Mouse (Mus musculus) limb, embryonic 10.5 days (tissue): ENCODE data around the gene Osbpl6. TPM values are rescaled to one million over a fixed set of nuclear protein-coding genes. Genes with fewer than 3 reads are reported as not detected.

Source experiments
- DNase-seq: peaks from one replicate; pipeline ENCODE4 v3.0.0-alpha.2; 2017; ENCODE audit warnings: low spot score
- H3K27ac ChIP-seq: fragments of 300-500 bp; sonication (generic); 2 replicates; pipeline ENCODE4 v1.5.1; 2016; ENCODE audit warnings: mild to moderate bottlenecking
- H3K27me3 ChIP-seq: fragments of 300-500 bp; sonication (generic); 2 replicates; pipeline ENCODE4 v1.6.1; 2016; ENCODE audit warnings: low read depth, mild to moderate bottlenecking; ENCODE audit not compliant: poor library complexity, severe bottlenecking
- H3K36me3 ChIP-seq: fragments of 300-500 bp; sonication (generic); 2 replicates; pipeline ENCODE4 v1.6.1; 2016; ENCODE audit warnings: mild to moderate bottlenecking, moderate library complexity
- H3K4me1 ChIP-seq: fragments of 300-500 bp; sonication (generic); 2 replicates; pipeline ENCODE4 v1.6.1; 2016
- H3K4me3 ChIP-seq: fragments of 300-500 bp; sonication (generic); 2 replicates; pipeline ENCODE4 v1.5.1; 2016; ENCODE audit warnings: mild to moderate bottlenecking, moderate library complexity
- H3K9me3 ChIP-seq: fragments of 300-500 bp; sonication (generic); replicated peaks from 2 replicates; pipeline ENCODE4 v1.6.1; 2016; ENCODE audit warnings: mild to moderate bottlenecking
- WGBS: fragments of 180-500 bp; shearing (Covaris S2); methylation state at CpG from one replicate; pipeline ENCODE4 v1.1.7; 2016; 5-methylcytosine and 5-hydroxymethylcytosine counted together
- polyA plus RNA-seq: library from polyadenylated mRNA; unstranded; fragments of >200 nt; fragmentation: Nextera tagmentation; extraction: Ambion mirVana; gene quantifications from 2 replicates; pipeline ENCODE4 v1.2.1, GENCODE M21; 2016

Osbpl6 gene
- polyA plus RNA-seq, 1 experiment from 2014 or later = 19.3 TPM

DNA sequence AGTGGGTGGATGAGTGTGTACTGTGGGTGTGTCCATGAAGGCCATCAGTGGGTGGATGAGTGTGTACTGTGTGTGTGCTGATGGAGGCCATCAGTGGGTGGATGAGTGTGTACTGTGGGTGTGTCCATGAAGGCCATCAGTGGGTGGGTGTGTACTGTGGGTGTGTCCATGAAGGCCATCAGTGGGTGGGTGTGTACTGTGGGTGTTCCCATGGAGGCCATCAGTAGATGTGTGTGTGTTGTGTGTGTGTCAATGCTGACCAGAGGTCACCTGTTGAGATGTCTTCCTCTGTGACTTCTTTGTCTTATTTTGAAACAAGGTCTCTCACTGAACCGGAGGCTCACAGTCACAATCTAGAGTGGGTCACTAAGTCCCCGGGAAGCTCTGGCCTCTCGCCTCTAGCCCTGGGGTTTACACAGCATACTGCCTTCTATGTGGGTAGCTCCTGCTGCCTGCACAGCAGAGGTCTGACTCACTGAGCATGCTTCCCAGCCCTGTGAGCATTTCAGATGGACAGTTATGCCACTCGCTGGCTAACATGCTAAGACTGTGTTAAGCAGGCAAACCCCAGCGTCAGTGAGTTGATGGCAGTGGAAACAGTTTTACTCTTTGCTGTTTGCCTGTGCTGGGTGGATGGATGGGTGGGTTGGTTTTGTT, 112.2 kb downstream of the Osbpl6 start:
- Histone ChIP-seq H3K36me3 (no peaks in the 10 kb centered on the region), H3K4me1 (peaks cover 4% of the 10 kb centered on the region; the same call in 1 of the 2 replicates), H3K27me3 (no peaks in the 10 kb centered on the region), H3K4me3 (no peak overlapping the region), H3K9me3 (no peaks in the 10 kb centered on the region), H3K27ac (no peak overlapping the region)
- no peak for DNase-seq
- WGBS = 93% methylated on average over 5 of the region's 5 CpGs

- no peaks in the 10 kb centered on the region for H3K9me3 ChIP-seq
- H3K36me3 ChIP-seq = no peaks in the 10 kb centered on the region
- no peaks in the 10 kb centered on the region for H3K27me3 ChIP-seq
- no peak overlapping the region for H3K27ac ChIP-seq
- DNase-seq = no peak
- no peak overlapping the region for H3K4me3 ChIP-seq
- peaks cover 4% of the 10 kb centered on the region; the same call in 1 of the 2 replicates for H3K4me1 ChIP-seq
- WGBS = 90% methylated on average over 6 of the region's 6 CpGs
Observed at GRCm38 (mm10) chr2:76521585-76521984, 115.3 kb downstream of the Osbpl6 start.

DNA sequence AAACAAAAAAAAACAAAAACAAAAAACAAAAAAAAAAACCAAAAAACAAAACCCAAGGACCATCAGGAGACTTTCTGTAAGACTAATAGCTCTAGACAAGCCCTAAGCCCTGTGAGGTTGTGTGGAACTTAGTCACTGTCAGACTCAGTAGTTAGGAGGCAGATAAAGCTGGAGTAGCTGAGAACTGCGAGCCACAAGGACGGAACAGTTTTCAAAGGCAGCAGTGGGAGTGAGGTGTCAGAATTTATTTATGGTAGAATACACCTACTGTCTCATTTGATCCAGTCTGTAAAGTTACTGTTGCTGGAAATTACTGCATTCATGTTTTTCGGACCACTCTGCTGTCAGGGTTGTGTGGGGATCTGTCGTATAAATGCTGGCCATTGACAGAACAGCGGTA, 118.1 kb downstream of the Osbpl6 start:
- no peak overlapping the region for H3K4me3 ChIP-seq
- H3K36me3 ChIP-seq = no peaks in the 10 kb centered on the region
- no peaks in the 10 kb centered on the region for H3K27me3 ChIP-seq
- no peak for DNase-seq
- no peaks in the 10 kb centered on the region for H3K4me1 ChIP-seq
- H3K9me3 ChIP-seq = no peaks in the 10 kb centered on the region
- 85% methylated on average over 5 of the region's 5 CpGs for WGBS
- H3K27ac ChIP-seq = no peak overlapping the region

DNA sequence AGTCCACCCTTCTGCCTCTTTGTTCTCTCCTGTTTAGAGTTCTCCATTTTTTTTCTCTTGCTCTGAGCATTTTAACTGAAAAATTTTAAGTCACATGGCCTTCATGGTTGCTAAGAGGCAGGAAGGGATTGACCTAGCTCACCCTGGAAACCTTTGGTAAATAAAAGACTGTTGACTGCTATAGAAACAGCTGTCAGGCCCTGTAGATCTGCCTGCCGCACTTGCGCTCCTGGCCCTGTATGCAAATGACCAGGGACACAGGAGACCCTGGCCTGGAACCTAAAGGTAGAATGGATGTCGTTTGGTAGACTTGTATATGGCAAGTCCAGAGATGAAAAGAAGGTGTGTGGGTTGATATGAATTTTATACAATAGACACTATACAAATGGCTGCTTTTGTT, 119.3 kb downstream of the Osbpl6 start:
- Histone ChIP-seq H3K27me3 (no peaks in the 10 kb centered on the region), H3K9me3 (no peaks in the 10 kb centered on the region), H3K36me3 (no peaks in the 10 kb centered on the region), H3K4me1 (no peaks in the 10 kb centered on the region), H3K4me3 (no peak overlapping the region), H3K27ac (no peak overlapping the region)
- WGBS = 83% methylated on average over 3 of the region's 3 CpGs
- no peak for DNase-seq

DNA sequence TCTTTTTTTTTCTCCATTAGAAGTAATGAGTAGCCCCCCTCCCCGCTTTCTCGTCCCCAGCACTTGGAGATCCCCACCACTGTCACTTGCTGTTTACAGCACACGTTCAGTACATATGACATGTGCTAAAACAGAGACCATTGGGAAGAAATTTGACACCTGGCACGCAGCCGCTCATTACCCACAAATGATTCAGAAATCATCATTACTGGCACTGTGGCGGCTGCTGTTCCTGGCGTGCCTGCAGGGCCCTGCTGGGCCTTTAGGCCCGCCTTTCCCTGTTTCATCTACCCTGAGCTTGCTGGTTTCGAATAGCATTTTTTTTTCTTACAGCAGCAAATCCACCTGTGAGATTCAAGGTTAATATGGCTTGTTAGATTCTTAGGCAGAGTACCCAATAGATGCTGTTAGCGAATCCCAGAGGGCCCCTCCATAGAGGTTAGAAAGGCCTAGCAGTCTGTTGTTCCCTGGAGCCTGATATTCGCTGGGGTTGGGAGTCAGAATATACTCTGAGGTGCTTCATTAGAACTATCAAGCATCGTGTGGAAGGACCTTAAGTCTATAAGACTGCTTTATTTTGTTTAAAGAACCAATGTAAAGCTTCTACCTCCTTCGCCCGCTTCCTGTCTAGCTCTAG, 126.3 kb downstream of the Osbpl6 start:
- WGBS = 61% methylated on average over 14 of the region's 14 CpGs
- peak; percentile 36 for DNase-seq
- peaks cover 14% of the 10 kb centered on the region for H3K4me1 ChIP-seq
- no peak overlapping the region for H3K4me3 ChIP-seq
- H3K27me3 ChIP-seq = no peaks in the 10 kb centered on the region
- no peak overlapping the region for H3K27ac ChIP-seq
- no peaks in the 10 kb centered on the region for H3K9me3 ChIP-seq
- no peaks in the 10 kb centered on the region for H3K36me3 ChIP-seq

DNA sequence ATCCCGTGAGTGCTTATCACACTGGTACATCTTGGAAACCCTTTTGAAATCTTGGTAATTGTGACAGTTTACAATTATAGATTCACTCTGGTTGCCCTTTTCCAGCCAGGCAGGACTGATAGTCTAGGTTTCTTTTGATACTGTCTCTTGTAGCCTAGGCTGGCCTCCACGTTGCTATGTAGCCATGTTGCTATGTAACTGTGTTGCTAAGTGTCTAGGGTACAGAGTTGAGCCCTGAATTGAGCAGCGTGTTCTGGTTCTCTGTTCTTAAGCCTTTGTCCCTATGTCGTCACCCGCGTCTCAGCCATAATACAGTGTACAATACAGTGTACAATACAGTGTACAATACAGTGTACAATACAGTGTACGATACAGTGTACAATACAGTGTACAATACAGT, 128.6 kb downstream of the Osbpl6 start:
- Histone ChIP-seq H3K36me3 (no peaks in the 10 kb centered on the region), H3K9me3 (no peaks in the 10 kb centered on the region), H3K27ac (no peak overlapping the region), H3K4me1 (peaks cover 16% of the 10 kb centered on the region), H3K4me3 (no peak overlapping the region), H3K27me3 (no peaks in the 10 kb centered on the region)
- no peak for DNase-seq
- WGBS = 92% methylated on average over 7 of the region's 7 CpGs

- no peak for DNase-seq
- 0 out of 2 replicates have a peak, but pooled peaks cover 3% of the 10 kb centered on the region for H3K4me1 ChIP-seq
- H3K36me3 ChIP-seq = no peaks in the 10 kb centered on the region
- 93% methylated on average over 9 of the region's 9 CpGs for WGBS
- H3K27ac ChIP-seq = no peak overlapping the region
- H3K9me3 ChIP-seq = no peaks in the 10 kb centered on the region
- H3K4me3 ChIP-seq = no peak overlapping the region
- H3K27me3 ChIP-seq = no peaks in the 10 kb centered on the region
Observed at GRCm38 (mm10) chr2:76541900-76542299, 135.6 kb downstream of the Osbpl6 start.

GRCm38 (mm10) chr2:76542921-76543320, 136.6 kb downstream of the Osbpl6 start:
- 84% methylated on average over 5 of the region's 5 CpGs for WGBS
- H3K4me1 ChIP-seq = 0 out of 2 replicates have a peak, but pooled peaks cover 3% of the 10 kb centered on the region
- H3K36me3 ChIP-seq = no peaks in the 10 kb centered on the region
- H3K9me3 ChIP-seq = no peaks in the 10 kb centered on the region
- H3K27me3 ChIP-seq = no peaks in the 10 kb centered on the region
- no peak overlapping the region for H3K4me3 ChIP-seq
- no peak for DNase-seq
- H3K27ac ChIP-seq = no peak overlapping the region

GRCm38 (mm10) chr2:76545539-76545938, 139.2 kb downstream of the Osbpl6 start:
- DNase-seq = no peak
- Histone ChIP-seq H3K4me1 (no peaks in the 10 kb centered on the region), H3K4me3 (no peak overlapping the region), H3K9me3 (no peaks in the 10 kb centered on the region), H3K27me3 (no peaks in the 10 kb centered on the region), H3K36me3 (no peaks in the 10 kb centered on the region), H3K27ac (no peak overlapping the region)
- 71% methylated on average over 8 of the region's 8 CpGs for WGBS

GRCm38 (mm10) chr2:76548171-76548570, 141.9 kb downstream of the Osbpl6 start:
- no peak for DNase-seq
- H3K4me3 ChIP-seq = no peak overlapping the region
- H3K36me3 ChIP-seq = peaks cover 4% of the 10 kb centered on the region; the same call in 1 of the 2 replicates
- 94% methylated on average over 10 of the region's 10 CpGs for WGBS
- no peak overlapping the region for H3K27ac ChIP-seq
- H3K27me3 ChIP-seq = no peaks in the 10 kb centered on the region
- no peaks in the 10 kb centered on the region for H3K9me3 ChIP-seq
- H3K4me1 ChIP-seq = no peaks in the 10 kb centered on the region

DNA sequence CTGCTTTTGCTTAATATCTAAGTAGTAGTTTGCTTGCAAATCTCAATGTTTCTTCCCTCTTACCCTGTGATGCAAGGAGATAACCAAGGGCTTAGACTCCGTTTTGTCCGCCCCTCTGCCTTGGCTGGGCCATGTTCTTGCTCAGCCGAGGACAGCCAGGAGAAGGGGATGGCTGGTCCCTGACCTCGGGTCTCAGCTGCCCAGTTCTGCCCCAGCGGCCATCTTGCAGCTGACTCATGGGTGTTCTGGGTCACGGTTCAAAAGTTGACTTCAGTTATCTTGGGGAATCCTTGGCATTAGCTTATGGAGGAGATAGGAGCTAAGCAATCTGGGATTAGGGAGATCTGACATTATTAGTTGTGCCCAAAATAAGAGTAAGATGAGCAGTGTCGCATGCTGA, 142.5 kb downstream of the Osbpl6 start:
- 90% methylated on average over 7 of the region's 7 CpGs for WGBS
- no peak for DNase-seq
- Histone ChIP-seq H3K9me3 (no peaks in the 10 kb centered on the region), H3K4me1 (no peaks in the 10 kb centered on the region), H3K4me3 (no peak overlapping the region), H3K27me3 (no peaks in the 10 kb centered on the region), H3K36me3 (peaks cover 4% of the 10 kb centered on the region; the same call in 1 of the 2 replicates), H3K27ac (no peak overlapping the region)

DNA sequence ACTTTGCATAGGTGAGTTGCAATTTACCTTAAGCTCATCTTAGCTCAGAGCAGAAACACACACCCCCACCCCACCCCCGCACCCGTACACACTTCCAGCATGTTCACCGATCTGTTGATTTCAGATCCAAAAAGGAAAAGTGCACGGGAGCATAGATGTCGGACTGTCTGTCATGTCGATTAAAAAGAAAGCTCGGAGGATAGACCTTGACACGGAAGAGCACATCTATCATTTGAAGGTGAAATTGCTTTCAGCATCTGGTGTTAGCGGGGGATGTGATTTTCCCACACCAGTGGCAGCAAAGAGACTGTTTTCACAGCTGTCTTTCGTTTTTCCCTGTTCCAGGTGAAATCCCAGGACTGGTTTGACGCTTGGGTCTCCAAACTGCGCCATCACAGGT, 143.0 kb downstream of the Osbpl6 start:
- DNase-seq = no peak
- Histone ChIP-seq H3K27me3 (no peaks in the 10 kb centered on the region), H3K27ac (no peak overlapping the region), H3K9me3 (no peaks in the 10 kb centered on the region), H3K36me3 (peaks cover 4% of the 10 kb centered on the region; the same call in 1 of the 2 replicates), H3K4me3 (no peak overlapping the region), H3K4me1 (no peaks in the 10 kb centered on the region)
- 84% methylated on average over 12 of the region's 12 CpGs for WGBS

DNA sequence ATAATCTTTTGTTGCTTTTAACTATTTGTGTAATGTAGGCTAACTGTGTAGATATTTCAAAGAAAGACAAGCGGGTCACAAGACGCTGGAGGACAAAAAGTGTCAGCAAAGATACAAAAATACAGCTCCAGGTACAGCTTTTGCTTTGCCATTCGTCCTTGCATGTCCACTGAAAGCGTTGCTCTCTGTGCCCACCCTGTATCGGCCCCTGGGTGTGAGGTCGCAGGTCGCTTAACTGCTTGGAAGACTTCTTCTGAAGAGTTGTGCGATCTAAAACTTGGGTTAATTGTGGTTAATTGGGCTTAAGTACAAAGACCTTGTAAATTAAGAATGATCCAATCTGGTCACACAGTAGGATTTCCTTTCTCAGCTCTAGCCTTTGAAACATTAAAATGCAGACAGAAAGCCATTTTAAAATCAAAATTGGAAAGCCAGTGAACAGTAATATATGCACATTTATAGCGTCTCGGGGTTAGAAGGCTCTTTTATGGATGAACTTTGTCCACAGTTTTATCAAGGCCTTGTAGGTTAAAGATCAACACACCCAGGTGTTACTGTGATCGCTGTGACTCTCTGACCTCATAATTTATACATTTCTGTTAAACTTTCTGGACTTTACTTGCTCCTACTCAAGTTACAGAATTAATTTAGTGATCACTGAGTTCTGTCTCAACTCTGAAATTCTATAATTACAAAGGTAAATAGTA, 149.7 kb downstream of the Osbpl6 start:
- 81% methylated on average over 11 of the region's 11 CpGs for WGBS
- Histone ChIP-seq H3K27ac (no peak overlapping the region), H3K36me3 (peaks cover 12% of the 10 kb centered on the region; the same call in 1 of the 2 replicates), H3K27me3 (no peaks in the 10 kb centered on the region), H3K9me3 (no peaks in the 10 kb centered on the region), H3K4me1 (no peaks in the 10 kb centered on the region), H3K4me3 (no peak overlapping the region)
- no peak for DNase-seq
